Mouse (Mus musculus) hindbrain, embryonic 10.5 days (tissue): ENCODE results near the gene Hs1bp3. TPM values are rescaled to one million over a fixed set of nuclear protein-coding genes. Genes with fewer than 3 reads are reported as not detected.
A peak's percentile ranks its signal among the peaks of the same experiment; 100 is the strongest.

Source experiments
- DNase-seq: peaks from one replicate; pipeline ENCODE4 v3.0.0-alpha.2; 2017; ENCODE audit warnings: low spot score
- H3K27ac ChIP-seq: fragments of 300-500 bp; sonication (generic); 2 replicates; pipeline ENCODE4 v1.5.1; 2016; ENCODE audit warnings: mild to moderate bottlenecking, moderate library complexity
- H3K27me3 ChIP-seq: fragments of 300-500 bp; sonication (generic); 2 replicates; pipeline ENCODE4 v1.6.1; 2016; ENCODE audit warnings: mild to moderate bottlenecking; ENCODE audit not compliant: poor library complexity, insufficient read depth, severe bottlenecking
- H3K36me3 ChIP-seq: fragments of 300-500 bp; sonication (generic); 2 replicates; pipeline ENCODE4 v1.6.1; 2016; ENCODE audit warnings: mild to moderate bottlenecking, moderate library complexity
- H3K4me1 ChIP-seq: fragments of 300-500 bp; sonication (generic); replicated peaks from 2 replicates; pipeline ENCODE4 v1.6.1; 2016; ENCODE audit warnings: mild to moderate bottlenecking
- H3K4me3 ChIP-seq: fragments of 300-500 bp; sonication (generic); 2 replicates; pipeline ENCODE4 v1.5.1; 2016; ENCODE audit warnings: mild to moderate bottlenecking, moderate library complexity
- H3K9me3 ChIP-seq: fragments of 300-500 bp; sonication (generic); 2 replicates; pipeline ENCODE4 v1.6.1; 2016; ENCODE audit warnings: mild to moderate bottlenecking, moderate library complexity
- WGBS: fragments of 180-500 bp; shearing (Covaris S2); methylation state at CpG from one replicate; pipeline ENCODE4 v1.1.7; 2016; 5-methylcytosine and 5-hydroxymethylcytosine counted together
- polyA plus RNA-seq: library from polyadenylated mRNA; unstranded; fragments of >200 nt; fragmentation: Nextera tagmentation; extraction: Ambion mirVana; gene quantifications from 2 replicates; pipeline ENCODE4 v1.2.1, GENCODE M21; 2016

Gene Hs1bp3
- polyA plus RNA-seq, 1 experiment from 2014 or later = 14.2 TPM

DNA sequence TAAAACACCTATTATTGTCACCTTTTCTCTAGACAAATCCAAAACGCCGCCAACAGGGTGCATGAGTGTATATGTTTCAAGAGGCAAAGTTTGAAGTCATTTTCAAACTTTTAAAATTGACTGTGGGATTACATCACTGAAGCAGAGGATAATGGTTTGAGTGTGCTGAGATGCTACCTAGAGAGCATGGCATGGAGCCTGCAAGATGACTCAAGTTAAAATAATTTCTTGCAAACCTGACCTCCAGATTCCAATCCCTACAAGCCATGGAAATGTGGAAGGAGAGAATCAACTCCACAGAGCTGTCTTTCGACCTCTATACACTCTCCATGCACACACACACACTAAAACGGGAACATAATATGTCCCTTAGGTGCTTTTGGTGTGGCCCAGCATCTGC lies 966 bp upstream of the Hs1bp3 start:
- Histone ChIP-seq H3K27ac (no peak overlapping the region), H3K4me3 (no peak overlapping the region), H3K36me3 (no peaks in the 10 kb centered on the region), H3K9me3 (no peaks in the 10 kb centered on the region), H3K27me3 (peaks cover 46% of the 10 kb centered on the region), H3K4me1 (peaks cover 28% of the 10 kb centered on the region)
- 88% methylated on average over 4 of the region's 4 CpGs for WGBS
- DNase-seq = no peak

DNA sequence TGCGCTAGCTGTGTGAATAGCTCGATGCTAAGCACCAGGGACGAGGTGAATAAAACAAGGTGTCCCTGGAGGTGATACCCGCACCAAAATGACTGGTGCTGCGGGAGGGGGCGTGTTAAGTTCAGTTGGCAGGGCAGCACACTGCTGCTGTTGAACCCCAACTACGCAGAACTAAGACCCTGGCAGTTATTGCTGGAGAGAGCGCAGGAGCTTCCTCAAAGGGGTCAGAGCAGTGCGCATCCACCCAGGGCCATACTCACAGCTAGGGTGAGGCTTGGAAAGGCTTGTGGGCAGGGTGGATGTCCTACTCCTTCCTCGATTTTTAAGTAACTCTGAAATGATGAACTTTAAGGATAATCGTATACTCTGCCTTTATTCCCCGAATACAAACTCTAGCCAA lies 541 bp downstream of the Hs1bp3 start:
- no peak for DNase-seq
- Histone ChIP-seq H3K4me3 (peak overlapping the region; percentile 60), H3K27ac (peak overlapping the region; percentile 84), H3K4me1 (peaks cover 28% of the 10 kb centered on the region), H3K36me3 (peaks cover 13% of the 10 kb centered on the region), H3K27me3 (peaks cover 46% of the 10 kb centered on the region), H3K9me3 (no peaks in the 10 kb centered on the region)
- 25% methylated on average over 12 of the region's 12 CpGs for WGBS

DNA sequence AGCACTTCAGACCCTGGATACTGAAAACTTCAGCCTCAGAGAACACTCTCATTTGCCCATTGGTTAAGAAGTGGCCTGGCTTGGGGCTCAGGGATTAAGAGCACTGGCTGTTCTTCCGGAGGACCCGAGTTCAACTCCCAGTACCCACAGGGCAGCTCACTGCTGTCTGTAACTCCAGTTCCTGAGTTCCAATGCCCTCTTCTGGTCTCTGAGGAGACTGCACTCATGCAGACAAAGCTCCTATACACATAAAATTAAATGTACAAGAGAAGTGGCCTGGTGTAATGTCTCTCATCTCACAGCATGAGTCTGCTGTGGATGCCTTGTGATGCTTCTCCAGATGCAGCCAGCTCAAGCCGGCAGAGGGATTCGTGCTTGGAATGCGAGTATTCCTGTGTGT lies 3.3 kb downstream of the Hs1bp3 start:
- 88% methylated on average over 5 of the region's 5 CpGs for WGBS
- Histone ChIP-seq H3K27ac (no peak overlapping the region), H3K4me1 (peaks cover 16% of the 10 kb centered on the region), H3K36me3 (peaks cover 29% of the 10 kb centered on the region), H3K27me3 (peaks cover 21% of the 10 kb centered on the region), H3K9me3 (no peaks in the 10 kb centered on the region), H3K4me3 (no peak overlapping the region)
- no peak for DNase-seq

- WGBS = 42% methylated on average over 5 of the region's 5 CpGs
- H3K36me3 ChIP-seq = peaks cover 43% of the 10 kb centered on the region
Observed at GRCm38 (mm10) chr12:8320084-8320713, 7.0 kb downstream of the Hs1bp3 start.

DNA sequence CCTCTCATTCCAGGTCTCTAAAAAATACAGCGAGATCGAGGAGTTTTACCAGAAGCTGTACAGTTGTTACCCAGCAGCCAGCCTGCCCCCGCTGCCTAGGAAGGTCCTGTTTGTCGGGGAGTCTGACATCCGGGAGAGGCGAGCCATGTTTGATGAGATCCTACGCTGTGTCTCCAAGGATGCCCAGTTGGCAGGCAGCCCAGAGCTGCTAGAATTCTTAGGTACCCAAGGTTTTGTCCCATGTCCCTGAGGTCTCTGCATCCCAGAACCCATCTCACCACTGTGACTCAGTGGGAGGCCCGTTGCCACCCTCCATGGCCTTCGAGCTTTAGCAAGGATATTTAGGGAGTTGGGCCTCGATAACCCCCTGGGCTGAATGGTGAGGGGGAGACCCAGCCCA lies 8.3 kb downstream of the Hs1bp3 start:
- Histone ChIP-seq H3K4me1 (no peaks in the 10 kb centered on the region), H3K27ac (no peak overlapping the region), H3K9me3 (no peaks in the 10 kb centered on the region), H3K36me3 (peaks cover 43% of the 10 kb centered on the region), H3K4me3 (no peak overlapping the region), H3K27me3 (no peaks in the 10 kb centered on the region)
- WGBS = 90% methylated on average over 10 of the region's 10 CpGs
- DNase-seq = no peak

More at GRCm38 (mm10) chr12:8320084-8320713, 7.0 kb downstream of the Hs1bp3 start:
- H3K4me1 ChIP-seq = no peaks in the 10 kb centered on the region
- no peaks in the 10 kb centered on the region for H3K27me3 ChIP-seq
- H3K9me3 ChIP-seq = no peaks in the 10 kb centered on the region
- peak; percentile 82 for DNase-seq
- no peak overlapping the region for H3K27ac ChIP-seq
- no peak overlapping the region for H3K4me3 ChIP-seq

DNA sequence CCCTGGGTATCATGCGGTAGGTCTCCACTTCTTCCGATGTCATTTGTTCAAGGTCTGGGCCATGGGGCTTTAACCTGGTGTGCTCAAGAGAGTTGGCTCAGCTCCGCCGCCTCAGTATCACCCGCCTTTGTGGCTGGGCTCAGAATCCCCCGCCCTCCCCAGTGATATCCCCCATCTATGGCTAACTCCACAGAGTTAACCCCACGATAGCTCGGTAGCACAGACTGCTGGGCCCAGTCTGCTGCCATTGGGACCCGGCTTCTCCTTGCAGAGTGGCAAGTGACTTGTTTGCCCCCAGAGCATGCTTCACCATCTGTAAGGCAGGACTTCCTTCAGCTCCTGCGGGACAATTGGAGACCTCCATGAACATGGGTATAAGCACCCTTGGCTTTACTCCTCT lies 10.9 kb downstream of the Hs1bp3 start:
- H3K27ac ChIP-seq = no peak overlapping the region
- no peaks in the 10 kb centered on the region for H3K9me3 ChIP-seq
- H3K36me3 ChIP-seq = peaks cover 38% of the 10 kb centered on the region
- 91% methylated on average over 10 of the region's 10 CpGs for WGBS
- no peaks in the 10 kb centered on the region for H3K27me3 ChIP-seq
- H3K4me3 ChIP-seq = no peak overlapping the region
- H3K4me1 ChIP-seq = peaks cover 14% of the 10 kb centered on the region
- DNase-seq = no peak

DNA sequence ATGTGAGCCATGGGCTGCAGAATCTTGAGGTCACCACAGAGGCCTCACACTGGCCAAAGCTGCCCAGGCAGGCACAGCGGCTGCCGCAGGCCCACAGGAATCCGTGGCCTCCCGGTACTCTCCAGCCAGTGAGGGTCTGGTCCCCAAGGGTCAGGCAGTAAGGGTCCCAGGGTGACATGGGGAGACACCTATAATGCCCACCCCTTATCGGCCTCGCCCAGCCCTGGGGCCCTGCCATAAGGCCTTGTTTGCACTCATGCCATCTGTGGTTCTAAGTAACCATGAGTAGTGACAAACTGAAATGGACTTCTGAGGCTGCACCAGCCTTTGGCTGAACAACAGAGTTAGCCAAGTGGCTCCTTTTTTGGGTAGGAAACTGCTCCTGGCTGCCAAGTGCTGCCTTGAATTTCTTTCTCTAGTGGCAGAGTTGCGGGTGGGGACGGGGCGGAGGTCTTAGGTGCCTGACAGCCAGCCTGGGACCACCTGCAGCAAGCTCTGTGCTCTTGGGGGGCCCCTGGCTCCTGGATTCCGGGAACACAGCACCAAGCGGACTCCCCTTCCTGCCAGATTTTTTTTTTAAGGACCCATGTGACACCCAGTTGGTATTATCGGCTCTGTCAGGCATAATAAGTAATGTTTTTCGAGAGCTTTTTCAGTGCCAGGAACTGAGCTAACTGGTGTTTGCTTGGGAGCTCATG lies 12.2 kb downstream of the Hs1bp3 start:
- WGBS = 91% methylated on average over 13 of the region's 13 CpGs
- Histone ChIP-seq H3K4me1 (peaks cover 14% of the 10 kb centered on the region), H3K4me3 (no peak overlapping the region), H3K27ac (no peak overlapping the region), H3K9me3 (no peaks in the 10 kb centered on the region), H3K36me3 (peaks cover 43% of the 10 kb centered on the region), H3K27me3 (no peaks in the 10 kb centered on the region)
- DNase-seq = no peak

GRCm38 (mm10) chr12:8325943-8326522 lies 12.8 kb downstream of the Hs1bp3 start:
- 91% methylated on average over 17 of the region's 17 CpGs for WGBS
- Histone ChIP-seq H3K4me3 (no peak overlapping the region), H3K27ac (no peak overlapping the region), H3K36me3 (peaks cover 39% of the 10 kb centered on the region), H3K27me3 (no peaks in the 10 kb centered on the region), H3K9me3 (no peaks in the 10 kb centered on the region), H3K4me1 (peaks cover 19% of the 10 kb centered on the region)
- DNase-seq = no peak

DNA sequence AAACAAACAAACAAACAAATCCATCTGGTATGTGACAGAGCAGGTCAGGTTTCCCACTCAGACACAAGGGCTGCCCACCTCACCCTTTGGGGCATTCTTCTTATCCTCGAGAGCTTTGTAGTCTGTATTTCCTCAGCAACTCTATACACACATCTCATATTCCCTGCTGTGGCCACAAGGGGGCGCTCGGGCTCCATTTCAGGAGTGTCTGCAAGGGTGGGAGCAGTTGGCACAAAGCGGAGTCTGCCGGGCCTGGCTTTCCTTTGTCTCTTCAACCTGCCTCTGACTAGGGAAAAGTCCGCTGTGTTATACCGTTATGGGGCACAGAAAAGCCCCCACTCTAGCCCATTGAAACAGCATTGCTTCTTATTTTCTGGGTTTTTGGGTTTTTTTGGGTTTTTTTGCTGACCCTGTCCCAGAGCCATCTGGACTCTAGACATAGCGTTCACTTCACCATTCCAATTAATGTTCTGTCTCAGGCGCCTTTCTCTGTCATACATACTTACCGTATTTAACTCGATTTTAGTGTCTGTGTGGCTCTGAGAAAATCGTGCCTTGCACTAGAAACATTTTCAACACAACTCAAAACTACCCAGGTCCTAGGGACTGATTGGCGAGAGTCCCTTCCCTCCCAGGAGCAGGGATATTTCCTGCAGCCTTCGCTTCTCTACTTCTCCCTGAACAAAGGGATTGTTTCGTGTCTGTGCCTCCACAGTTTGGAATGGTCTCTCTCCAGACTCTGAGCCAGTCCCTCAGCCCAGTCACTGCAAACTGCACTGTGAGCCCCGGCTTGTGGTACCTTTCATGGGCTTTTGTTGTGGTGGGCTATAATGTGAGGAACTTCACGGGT lies 13.8 kb downstream of the Hs1bp3 start:
- DNase-seq = peak; percentile 95
- Histone ChIP-seq H3K4me1 (peaks cover 30% of the 10 kb centered on the region), H3K36me3 (peaks cover 30% of the 10 kb centered on the region), H3K4me3 (no peak overlapping the region), H3K27me3 (no peaks in the 10 kb centered on the region), H3K9me3 (no peaks in the 10 kb centered on the region), H3K27ac (peak overlapping the region; percentile 90)
- whole genome bisulfite sequencing = 29% methylated on average over 17 of the region's 17 CpGs

GRCm38 (mm10) chr12:8327675-8328053 lies 14.4 kb downstream of the Hs1bp3 start:
- peaks cover 28% of the 10 kb centered on the region for H3K36me3 ChIP-seq
- no peak overlapping the region for H3K4me3 ChIP-seq
- WGBS = 64% methylated on average over 1 of the region's 1 CpGs
- H3K27ac ChIP-seq = peak overlapping the region; percentile 90
- H3K27me3 ChIP-seq = no peaks in the 10 kb centered on the region
- H3K9me3 ChIP-seq = no peaks in the 10 kb centered on the region
- H3K4me1 ChIP-seq = peaks cover 35% of the 10 kb centered on the region
- no peak for DNase-seq

DNA sequence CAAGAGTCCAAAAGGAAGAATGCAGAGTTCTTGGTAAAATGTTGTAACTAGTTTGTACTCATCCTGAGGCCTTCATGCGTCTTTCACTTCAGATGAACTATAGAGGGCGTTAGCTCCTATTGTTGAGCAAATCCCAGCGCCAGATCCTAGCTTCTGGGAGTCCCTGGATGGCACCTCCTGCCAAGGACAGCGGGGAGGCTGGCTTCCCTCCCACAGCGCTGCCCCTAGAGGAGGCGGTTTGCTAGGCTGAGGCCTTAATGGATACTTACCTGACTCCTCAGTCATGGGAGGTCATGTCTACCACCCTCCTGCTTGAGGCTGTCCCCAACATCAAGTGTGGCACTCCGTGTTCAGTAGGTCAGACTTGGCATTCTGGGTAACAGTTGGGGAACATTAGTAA lies 16.0 kb downstream of the Hs1bp3 start:
- H3K27ac ChIP-seq = no peak overlapping the region
- no peak for DNase-seq
- no peaks in the 10 kb centered on the region for H3K9me3 ChIP-seq

GRCm38 (mm10) chr12:8331489-8332173 lies 18.4 kb downstream of the Hs1bp3 start:
- peaks cover 33% of the 10 kb centered on the region for H3K36me3 ChIP-seq
- H3K4me1 ChIP-seq = peaks cover 38% of the 10 kb centered on the region
- peak; percentile 30 for DNase-seq
- H3K27ac ChIP-seq = peak overlapping the region; percentile 75
- no peaks in the 10 kb centered on the region for H3K27me3 ChIP-seq
- no peak overlapping the region for H3K4me3 ChIP-seq
- no peaks in the 10 kb centered on the region for H3K9me3 ChIP-seq
- WGBS = 60% methylated on average over 14 of the region's 14 CpGs

More for the DNA sequence above, 16.0 kb downstream of the Hs1bp3 start:
- Histone ChIP-seq H3K27me3 (no peaks in the 10 kb centered on the region), H3K4me3 (no peak overlapping the region), H3K4me1 (peaks cover 38% of the 10 kb centered on the region), H3K36me3 (peaks cover 27% of the 10 kb centered on the region)
- 91% methylated on average over 7 of the region's 7 CpGs for WGBS
